Mouse (Mus musculus) cortical plate, adult 2 months (tissue): ENCODE data around the gene Gm12166.

Experiments
- CTCF ChIP-seq: fragments of 200-500 bp; IDR thresholded peaks from 2 replicates; pipeline ENCODE4 v1.5.1; 2011; ENCODE audit warnings: mild to moderate bottlenecking, control low read depth, low read length; ENCODE audit not compliant: insufficient read depth; ENCODE audit errors: extremely low read depth
- POLR2A ChIP-seq: fragments of 200-500 bp; IDR thresholded peaks from 2 replicates; pipeline ENCODE4 v1.6.1; 2011; ENCODE audit warnings: mild to moderate bottlenecking, low read length, control low read depth; ENCODE audit not compliant: insufficient read depth; ENCODE audit errors: extremely low read depth

GRCm38 (mm10) chr11:46021850-46022249, 30.3 kb downstream of the Gm12166 start:
- TF ChIP-seq POLR2A, result no peak
- no peak for TF ChIP-seq CTCF
